Mouse (Mus musculus) activated CD4-positive, CD25-positive, alpha-beta regulatory T cell (primary cell): Measurements from ENCODE around the gene Slc4a7. TPM values are rescaled to one million over a fixed set of nuclear protein-coding genes. Genes with fewer than 3 reads are reported as not detected.

Experiments used
- polyA plus RNA-seq, 2 experiments: library from polyadenylated mRNA; unstranded; fragments of 100-300 nt; shearing (Covaris generic); gene quantifications; one replicate each; pipeline ENCODE4 v1.2.1; 2017

Slc4a7 gene
- polyA plus RNA-seq, result 10 to 100 TPM; 22.5 to 78.6 TPM

GRCm38 (mm10) chr14:14701710-14702329, at the start of gene Slc4a7:
Gene Slc4a7 (plus strand): TSS chr14:14702279.

GRCm38 (mm10) chr14:14803115-14803514, 101.0 kb downstream of the Slc4a7 start, which contains the start of gene Nek10:
Gene Nek10 (plus strand): TSS chr14:14803415.

Other genes with a start within 250 kb of the Slc4a7 start
- under 1 TPM in 1 of 2 experiments, not detected in 1; 0.07 TPM for gene Nek10, start 101.1 kb downstream of the Slc4a7 start, polyA plus RNA-seq